Mouse (Mus musculus) adrenal gland, postnatal 10 days (tissue): ENCODE data around the gene Epyc. TPM values are rescaled to one million over a fixed set of nuclear protein-coding genes. Genes with fewer than 3 reads are reported as not detected.

Experiments
- DNase-seq: peaks from one replicate; pipeline ENCODE4 v3.0.0; 2021; ENCODE audit warnings: mixed read lengths
- long read RNA-seq, 2 experiments: library from polyadenylated mRNA; stranded (forward); transcript quantifications; one replicate each; pipeline ENCODE4 v2.0.0; 2021
- total RNA-seq, 2 experiments: library from RNA; stranded (reverse); gene quantifications; 2 replicates each; pipeline ENCODE4 v1.2.3; 2021

Epyc gene
- under 1 TPM; 0.36 to 0.79 TPM for total RNA-seq
- long read RNA-seq, experiment 1, partial matches to known transcripts = 0 of 1 reads
- long read RNA-seq, experiment 1, other reads (novel, unspliced or antisense) = 0 of 1 reads
- long read RNA-seq, experiment 2 = 0 reads

- DNase-seq = no peak
Observed at GRCm38 (mm10) chr10:97643768-97644167, at the start of gene Epyc. Gene Epyc, plus strand, starts transcription at chr10:97644068.

GRCm38 (mm10) chr10:97595680-97596079 is 48.2 kb upstream of the Epyc start:
- DNase-seq = no peak

GRCm38 (mm10) chr10:97601744-97602143 is 42.1 kb upstream of the Epyc start:
- no peak for DNase-seq

- no peak for DNase-seq
Observed at GRCm38 (mm10) chr10:97603256-97603655, 40.6 kb upstream of the Epyc start.

GRCm38 (mm10) chr10:97606579-97606978 is 37.3 kb upstream of the Epyc start, which contains the start of gene Kera:
Gene Kera, plus strand, starts transcription at chr10:97606879.
- DNase-seq = no peak

GRCm38 (mm10) chr10:97622328-97622727 is 21.5 kb upstream of the Epyc start:
- DNase-seq = no peak

- DNase-seq = no peak
Observed at GRCm38 (mm10) chr10:97624381-97624780, 19.5 kb upstream of the Epyc start.

GRCm38 (mm10) chr10:97625116-97625515 is 18.8 kb upstream of the Epyc start:
- DNase-seq = no peak

GRCm38 (mm10) chr10:97626543-97626942 is 17.3 kb upstream of the Epyc start:
- DNase-seq = no peak

- no peak for DNase-seq
Observed at GRCm38 (mm10) chr10:97631061-97631460, 12.8 kb upstream of the Epyc start.

GRCm38 (mm10) chr10:97641926-97642325 is 1.9 kb upstream of the Epyc start:
- no peak for DNase-seq

GRCm38 (mm10) chr10:97650334-97650733 is 6.5 kb downstream of the Epyc start:
- DNase-seq = no peak

- peak; percentile 17 for DNase-seq
Observed at GRCm38 (mm10) chr10:97659489-97659888, 15.6 kb downstream of the Epyc start.

- DNase-seq = no peak
Observed at GRCm38 (mm10) chr10:97668656-97669055, 24.8 kb downstream of the Epyc start.

GRCm38 (mm10) chr10:97670202-97670601 is 26.3 kb downstream of the Epyc start:
- peak; percentile 18 for DNase-seq

- DNase-seq = no peak
Observed at GRCm38 (mm10) chr10:97673239-97673638, 29.4 kb downstream of the Epyc start.

GRCm38 (mm10) chr10:97682981-97683380 is 39.1 kb downstream of the Epyc start:
- DNase-seq = peak; percentile 11

GRCm38 (mm10) chr10:97687198-97687597 is 43.3 kb downstream of the Epyc start:
- peak; percentile 56 for DNase-seq

- DNase-seq = no peak
Observed at GRCm38 (mm10) chr10:97689425-97689824, 45.6 kb downstream of the Epyc start.

GRCm38 (mm10) chr10:97692913-97693312 is 49.0 kb downstream of the Epyc start, which contains the start of gene Ccer1:
Gene Ccer1, plus strand, starts transcription at chr10:97693059.
- no peak for DNase-seq

- DNase-seq = no peak
Observed at GRCm38 (mm10) chr10:97693398-97694135, 49.7 kb downstream of the Epyc start.

GRCm38 (mm10) chr10:97702321-97702720 is 58.5 kb downstream of the Epyc start:
- DNase-seq = no peak

- peak; percentile 60 for DNase-seq
Observed at GRCm38 (mm10) chr10:97704562-97704961, 60.7 kb downstream of the Epyc start.

- peak; percentile 39 for DNase-seq
Observed at GRCm38 (mm10) chr10:97712687-97713086, 68.8 kb downstream of the Epyc start.
